Mouse (Mus musculus): ENCODE measurements around the gene Cdkn2c. TPM values are rescaled to one million over a fixed set of nuclear protein-coding genes. Genes with fewer than 3 reads are reported as not detected.

The Cdkn2c gene
- total and polyA plus RNA-seq, 2 experiments from 2014 or later: 16.6 to 25.5 TPM

- TF ChIP-seq EP300 (IDR thresholded peaks at IDR 0.05; ENCODE audit: low read depth): no peak
- TF ChIP-seq CTCF (IDR thresholded peaks at IDR 0.05; ENCODE audit: low read depth): no peak
- H3K27me3 ChIP-seq (ENCODE audit: control insufficient read depth, insufficient read depth, low read length): 0 out of 2 replicates have a peak, but pooled peaks cover 3% of the 10 kb centered on the region
- no peak overlapping the region for H3K27ac ChIP-seq (ENCODE audit: low read depth)
- DNase-seq (ENCODE audit: low spot score): peak; percentile 30
- no peaks in the 10 kb centered on the region for H3K4me1 ChIP-seq (ENCODE audit: control insufficient read depth, insufficient read depth)
- peak overlapping the region; percentile 95 for H3K4me2 ChIP-seq (ENCODE audit: low read depth, low read length)
- H3K36me3 ChIP-seq (replicated peaks; ENCODE audit: control insufficient read depth, insufficient read depth, low read length): no peaks in the 10 kb centered on the region
- WGBS: 10% methylated on average over 20 of the region's 20 CpGs
- peak overlapping the region; percentile 66 for H3K4me3 ChIP-seq (ENCODE audit: low read depth, low read length)
- no peaks in the 10 kb centered on the region for H3K9me3 ChIP-seq (replicated peaks; ENCODE audit: control insufficient read depth, low read length)
- peak; percentile 26 for ATAC-seq (ENCODE audit: insufficient read depth, low read depth)
- peak overlapping the region; percentile 69 for H3K9ac ChIP-seq (replicated peaks; ENCODE audit: low read depth, low read length)
Measured at GRCm38 (mm10) chr4:109657851-109658500, 9.0 kb downstream of the Cdkn2c start.

GRCm38 (mm10) chr4:109657021-109657850 lies 9.8 kb downstream of the Cdkn2c start:
- 2% methylated on average over 52 of the region's 53 CpGs for WGBS
- Histone ChIP-seq H3K4me2 (ENCODE audit: low read depth, low read length) (peak overlapping the region; percentile 95), H3K9me3 (replicated peaks; ENCODE audit: control insufficient read depth, low read length) (no peaks in the 10 kb centered on the region), H3K27ac (ENCODE audit: low read depth) (peak overlapping the region; percentile 4), H3K36me3 (replicated peaks; ENCODE audit: control insufficient read depth, insufficient read depth, low read length) (no peaks in the 10 kb centered on the region), H3K4me1 (ENCODE audit: control insufficient read depth, insufficient read depth) (no peaks in the 10 kb centered on the region), H3K27me3 (ENCODE audit: control insufficient read depth, insufficient read depth, low read length) (0 out of 2 replicates have a peak, but pooled peaks cover 3% of the 10 kb centered on the region), H3K4me3 (ENCODE audit: low read depth, low read length) (peak overlapping the region; percentile 66), H3K9ac (replicated peaks; ENCODE audit: low read depth, low read length) (peak overlapping the region; percentile 69)
- DNase-seq (ENCODE audit: low spot score): peak; percentile 39
- peak; percentile 84 for ATAC-seq (ENCODE audit: insufficient read depth, low read depth)
- TF ChIP-seq CTCF (IDR thresholded peaks at IDR 0.05; ENCODE audit: low read depth): no peak

GRCm38 (mm10) chr4:109656301-109656700 lies 10.7 kb downstream of the Cdkn2c start:
- ATAC-seq (ENCODE audit: insufficient read depth, low read depth) (no peak), DNase-seq (ENCODE audit: low spot score) (no peak)
- Histone ChIP-seq H3K4me1 (ENCODE audit: control insufficient read depth, insufficient read depth) (no peaks in the 10 kb centered on the region), H3K27me3 (ENCODE audit: control insufficient read depth, insufficient read depth, low read length) (0 out of 2 replicates have a peak, but pooled peaks cover 3% of the 10 kb centered on the region), H3K4me3 (ENCODE audit: low read depth, low read length) (peak overlapping the region; percentile 66), H3K36me3 (replicated peaks; ENCODE audit: control insufficient read depth, insufficient read depth, low read length) (no peaks in the 10 kb centered on the region), H3K27ac (ENCODE audit: low read depth) (no peak overlapping the region), H3K9me3 (replicated peaks; ENCODE audit: control insufficient read depth, low read length) (no peaks in the 10 kb centered on the region), H3K9ac (replicated peaks; ENCODE audit: low read depth, low read length) (no peak overlapping the region), H3K4me2 (ENCODE audit: low read depth, low read length) (peak overlapping the region; percentile 95)
- no peak for TF ChIP-seq CTCF (IDR thresholded peaks at IDR 0.05; ENCODE audit: low read depth)
- no peak for TF ChIP-seq EP300 (IDR thresholded peaks at IDR 0.05; ENCODE audit: low read depth)
- 65% methylated on average over 4 of the region's 4 CpGs for WGBS

GRCm38 (mm10) chr4:109655738-109656137 lies 11.3 kb downstream of the Cdkn2c start:
- H3K9ac ChIP-seq (replicated peaks; ENCODE audit: low read depth, low read length): no peak overlapping the region
- H3K4me1 ChIP-seq (ENCODE audit: control insufficient read depth, insufficient read depth): no peaks in the 10 kb centered on the region
- H3K9me3 ChIP-seq (replicated peaks; ENCODE audit: control insufficient read depth, low read length): no peaks in the 10 kb centered on the region
- no peak for DNase-seq (ENCODE audit: low spot score)
- TF ChIP-seq EP300 (IDR thresholded peaks at IDR 0.05; ENCODE audit: low read depth) (no peak), CTCF (IDR thresholded peaks at IDR 0.05; ENCODE audit: low read depth) (no peak)
- H3K4me2 ChIP-seq (ENCODE audit: low read depth, low read length): no peak overlapping the region
- H3K36me3 ChIP-seq (replicated peaks; ENCODE audit: control insufficient read depth, insufficient read depth, low read length): no peaks in the 10 kb centered on the region
- no peak overlapping the region for H3K4me3 ChIP-seq (ENCODE audit: low read depth, low read length)
- no peak for ATAC-seq (ENCODE audit: insufficient read depth, low read depth)
- H3K27ac ChIP-seq (ENCODE audit: low read depth): no peak overlapping the region
- WGBS: 87% methylated on average over 2 of the region's 2 CpGs
- 0 out of 2 replicates have a peak, but pooled peaks cover 3% of the 10 kb centered on the region for H3K27me3 ChIP-seq (ENCODE audit: control insufficient read depth, insufficient read depth, low read length)

- TF ChIP-seq CTCF (IDR thresholded peaks at IDR 0.05; ENCODE audit: low read depth) (no peak), EP300 (IDR thresholded peaks at IDR 0.05; ENCODE audit: low read depth) (no peak)
Measured at GRCm38 (mm10) chr4:109654701-109655100, 12.3 kb downstream of the Cdkn2c start.

More at GRCm38 (mm10) chr4:109654701-109655100, 12.3 kb downstream of the Cdkn2c start:
- Histone ChIP-seq H3K9me3 (replicated peaks; ENCODE audit: control insufficient read depth, low read length) (no peaks in the 10 kb centered on the region), H3K27ac (ENCODE audit: low read depth) (no peak overlapping the region), H3K36me3 (replicated peaks; ENCODE audit: control insufficient read depth, insufficient read depth, low read length) (no peaks in the 10 kb centered on the region), H3K4me2 (ENCODE audit: low read depth, low read length) (no peak overlapping the region), H3K9ac (replicated peaks; ENCODE audit: low read depth, low read length) (no peak overlapping the region), H3K4me1 (ENCODE audit: control insufficient read depth, insufficient read depth) (no peaks in the 10 kb centered on the region), H3K27me3 (ENCODE audit: control insufficient read depth, insufficient read depth, low read length) (0 out of 2 replicates have a peak, but pooled peaks cover 3% of the 10 kb centered on the region), H3K4me3 (ENCODE audit: low read depth, low read length) (no peak overlapping the region)
- no peak for DNase-seq (ENCODE audit: low spot score)
- WGBS: 85% methylated on average over 2 of the region's 2 CpGs
- no peak for ATAC-seq (ENCODE audit: insufficient read depth, low read depth)
